Mouse (Mus musculus) midbrain, embryonic 16.5 days (tissue): ENCODE measurements around the gene Rab3a. TPM values are rescaled to one million over a fixed set of nuclear protein-coding genes. Genes with fewer than 3 reads are reported as not detected.

Experiments
- ATAC-seq: fragments of 200-750 bp; cut with Nextera tagmentation; 2 replicates; pipeline ENCODE4 v1.8.0; 2017; ENCODE audit warnings: moderate TSS enrichment
- H3K27ac ChIP-seq: fragments of 300-500 bp; sonication (generic); 2 replicates; pipeline ENCODE4 v1.5.1; 2014; ENCODE audit warnings: mild to moderate bottlenecking, low read length, mixed read lengths
- H3K27me3 ChIP-seq: fragments of 300-500 bp; sonication (generic); 2 replicates; pipeline ENCODE4 v1.6.1; 2014; ENCODE audit warnings: low read depth, low read length, mixed read lengths; ENCODE audit not compliant: control insufficient read depth, insufficient read depth
- H3K36me3 ChIP-seq: fragments of 300-500 bp; sonication (generic); 2 replicates; pipeline ENCODE4 v1.6.1; 2014; ENCODE audit warnings: mild to moderate bottlenecking, low read length, moderate library complexity, mixed read lengths; ENCODE audit not compliant: control insufficient read depth, insufficient read depth
- H3K4me1 ChIP-seq: fragments of 300-500 bp; sonication (generic); 2 replicates; pipeline ENCODE4 v1.6.1; 2014; ENCODE audit warnings: mild to moderate bottlenecking, low read length, mixed read lengths; ENCODE audit not compliant: control insufficient read depth, insufficient read depth
- H3K4me2 ChIP-seq: fragments of 300-500 bp; sonication (generic); 2 replicates; pipeline ENCODE4 v1.6.1; 2014; ENCODE audit warnings: mild to moderate bottlenecking, low read length, mixed read lengths
- H3K4me3 ChIP-seq: fragments of 300-500 bp; sonication (generic); 2 replicates; pipeline ENCODE4 v1.5.1; 2014; ENCODE audit warnings: low read depth, mild to moderate bottlenecking, low read length, moderate library complexity, mixed read lengths
- H3K9ac ChIP-seq: fragments of 300-500 bp; sonication (generic); 2 replicates; pipeline ENCODE4 v1.6.1; 2014; ENCODE audit warnings: low read depth, low read length, mixed read lengths
- H3K9me3 ChIP-seq: fragments of 300-500 bp; sonication (generic); replicated peaks from 2 replicates; pipeline ENCODE4 v1.6.1; 2014; ENCODE audit warnings: mild to moderate bottlenecking, low read length, mixed read lengths; ENCODE audit not compliant: control insufficient read depth, poor library complexity, severe bottlenecking
- WGBS: fragments of 180-500 bp; shearing (Covaris S2); extraction: QIAGEN DNeasy Blood & Tissue Kit; methylation state at CpG from one replicate; pipeline ENCODE4 v1.1.7; 2014; 5-methylcytosine and 5-hydroxymethylcytosine counted together
- microRNA-seq: library from miRNA; unstranded; fragments of <30 nt; microRNA quantifications from one replicate; pipeline ENCODE4, GENCODE M21; 2017
- polyA plus RNA-seq: library from polyadenylated mRNA; unstranded; fragments of >200 nt; fragmentation: Nextera tagmentation; extraction: Ambion mirVana; gene quantifications from 2 replicates; pipeline ENCODE4 v1.2.1, GENCODE M21; 2015

The Rab3a gene
- polyA plus RNA-seq, 1 experiment from 2014 or later = 573 TPM

DNA sequence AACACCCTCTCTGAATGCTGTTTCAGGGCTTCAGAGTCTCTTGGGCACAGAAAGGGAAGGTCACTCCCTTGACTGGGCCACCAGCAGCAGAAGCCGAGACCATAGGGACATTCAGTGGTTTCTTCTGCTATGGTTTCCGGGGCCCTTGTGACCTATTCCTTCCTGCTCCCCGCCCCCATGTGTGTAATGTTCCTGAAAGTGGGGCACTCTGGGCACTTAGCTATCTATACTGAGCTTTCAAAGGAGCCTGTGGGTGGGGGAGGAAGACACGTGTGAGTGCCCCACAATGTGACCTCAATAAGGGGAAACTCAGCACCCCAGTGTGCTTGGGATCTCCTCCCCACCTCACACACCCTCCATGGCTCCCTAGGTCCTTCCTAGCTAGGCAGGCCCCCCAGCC lies 52.1 kb downstream of the Rab3a start:
- Histone ChIP-seq H3K27me3 (peaks cover 24% of the 10 kb centered on the region), H3K4me2 (no peak overlapping the region), H3K4me1 (peaks cover 10% of the 10 kb centered on the region)

DNA sequence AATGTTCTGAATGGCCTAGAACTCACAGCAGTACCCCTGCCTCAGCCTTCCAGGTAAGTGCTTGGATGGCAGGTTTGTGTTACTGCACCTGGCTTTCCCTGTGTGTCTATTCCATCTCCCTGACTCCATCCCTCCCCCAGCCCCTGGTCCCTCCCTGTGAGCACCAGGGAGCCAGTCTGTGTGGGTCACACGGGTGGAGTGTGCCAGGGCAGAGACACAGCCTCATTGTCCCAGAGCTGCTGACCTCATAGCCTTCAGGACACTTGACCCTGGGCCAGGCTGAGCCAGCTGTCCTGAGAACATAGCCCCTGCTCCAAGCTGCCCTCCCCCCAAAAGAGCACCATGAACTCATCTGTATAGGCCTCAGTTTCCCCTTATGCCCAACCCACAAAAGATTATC lies 52.8 kb downstream of the Rab3a start:
- H3K4me2 ChIP-seq = no peak overlapping the region
- WGBS = 47% methylated on average over 1 of the region's 1 CpGs
- H3K27me3 ChIP-seq = peaks cover 21% of the 10 kb centered on the region
- peaks cover 10% of the 10 kb centered on the region for H3K4me1 ChIP-seq
- H3K27ac ChIP-seq = no peak overlapping the region
- no peak overlapping the region for H3K4me3 ChIP-seq
- no peak for ATAC-seq
- H3K9ac ChIP-seq = no peak overlapping the region
- H3K36me3 ChIP-seq = no peaks in the 10 kb centered on the region
- H3K9me3 ChIP-seq = no peaks in the 10 kb centered on the region

More for the DNA sequence above, 52.1 kb downstream of the Rab3a start:
- Histone ChIP-seq H3K9me3 (no peaks in the 10 kb centered on the region), H3K4me3 (no peak overlapping the region), H3K36me3 (no peaks in the 10 kb centered on the region), H3K9ac (no peak overlapping the region), H3K27ac (no peak overlapping the region)
- ATAC-seq = no peak
- 83% methylated on average over 4 of the region's 4 CpGs for WGBS

DNA sequence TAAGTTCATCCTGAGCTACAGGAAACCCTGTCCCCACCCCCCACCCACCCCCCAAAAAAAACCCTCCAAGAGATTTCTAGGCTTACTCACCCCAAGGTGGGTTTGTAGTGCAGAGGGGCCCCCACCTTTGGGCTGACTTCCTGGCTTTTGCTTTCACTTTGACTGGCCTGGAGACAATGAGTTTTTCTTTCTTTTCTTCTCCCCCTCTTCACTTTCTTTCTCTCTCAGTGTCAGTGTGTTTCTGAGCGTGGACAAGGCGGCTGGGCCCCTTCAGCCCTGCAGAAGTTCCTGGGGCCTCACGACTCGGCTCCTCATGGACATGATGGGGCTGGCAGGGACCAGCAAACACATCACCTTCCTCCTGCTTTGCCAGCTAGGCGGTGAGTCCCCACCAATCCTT lies 53.8 kb downstream of the Rab3a start, which contains the start of gene Il12rb1:
Gene Il12rb1, plus strand, starts transcription at position 211 of the 400 bp plus-strand sequence.
- peaks cover 19% of the 10 kb centered on the region for H3K27me3 ChIP-seq
- H3K36me3 ChIP-seq = no peaks in the 10 kb centered on the region
- no peak within 1 kb of the TSS for H3K4me3 ChIP-seq
- no peak within 1 kb of the TSS for H3K9ac ChIP-seq
- H3K9me3 ChIP-seq = no peaks in the 10 kb centered on the region
- H3K4me2 ChIP-seq = no peak within 1 kb of the TSS
- no peak within 1 kb of the TSS for H3K27ac ChIP-seq
- 54% methylated on average over 5 of the region's 5 CpGs for WGBS
- ATAC-seq = no peak
- peaks cover 10% of the 10 kb centered on the region for H3K4me1 ChIP-seq

Small RNA genes lying within 50 kb of the gene (microRNA-seq; reads per million reads assigned to microRNA genes)
- gene Mir7240 = 1.2 reads per million

Other genes with a start within 250 kb of the Rab3a start
- 163 and 185 TPM in 2 replicates for gene Rex1bd, start 247.9 kb upstream of the Rab3a start, polyA plus RNA-seq
- 584 and 621 TPM in 2 replicates for gene Uba52, start 243.9 kb upstream of the Rab3a start, polyA plus RNA-seq
- gene Fkbp8, start 227.0 kb upstream of the Rab3a start, polyA plus RNA-seq = 406 and 425 TPM in 2 replicates
- gene Kxd1, start 226.7 kb upstream of the Rab3a start, polyA plus RNA-seq = 43.1 and 43.3 TPM in 2 replicates
- gene Ell, start 215.2 kb upstream of the Rab3a start, polyA plus RNA-seq = 16.7 and 19.2 TPM in 2 replicates
- gene Isyna1, start 160.3 kb upstream of the Rab3a start, polyA plus RNA-seq = 155 and 171 TPM in 2 replicates
- 151 and 173 TPM in 2 replicates for gene Ssbp4, start 145.8 kb upstream of the Rab3a start, polyA plus RNA-seq
- gene Lrrc25, start 138.5 kb upstream of the Rab3a start, polyA plus RNA-seq = 0.64 and 0.97 TPM in 2 replicates
- gene Gdf15, start 122.2 kb upstream of the Rab3a start, polyA plus RNA-seq = 0.35 and 0.39 TPM in 2 replicates
- 67.2 and 69.7 TPM in 2 replicates for gene Pgpep1, start 94.3 kb upstream of the Rab3a start, polyA plus RNA-seq
- 137 and 143 TPM in 2 replicates for gene Lsm4, start 81.4 kb upstream of the Rab3a start, polyA plus RNA-seq
- gene Jund, start 55.7 kb upstream of the Rab3a start, polyA plus RNA-seq = 60.4 and 67.9 TPM in 2 replicates
- 0.06 TPM in 1 of 2 replicates, not detected in the other for gene Iqcn, start 51.2 kb upstream of the Rab3a start, polyA plus RNA-seq
- not detected in 2 replicates for gene Gm3336, start 36.1 kb upstream of the Rab3a start, polyA plus RNA-seq
- gene Pde4c, start 31.0 kb upstream of the Rab3a start, polyA plus RNA-seq = 0.11 and 0.23 TPM in 2 replicates
- gene Mpv17l2, start 6.3 kb downstream of the Rab3a start, polyA plus RNA-seq = 34.8 and 35.7 TPM in 2 replicates
- 107 and 112 TPM in 2 replicates for gene Pik3r2, start 22.0 kb downstream of the Rab3a start, polyA plus RNA-seq
- gene Mast3, start 50.4 kb downstream of the Rab3a start, polyA plus RNA-seq = 21.1 and 23.2 TPM in 2 replicates
- gene Il12rb1, start 53.8 kb downstream of the Rab3a start, polyA plus RNA-seq = 0.08 and 0.19 TPM in 2 replicates
- gene Arrdc2, start 85.0 kb downstream of the Rab3a start, polyA plus RNA-seq = 6.7 and 8.1 TPM in 2 replicates
- 15.4 and 16.1 TPM in 2 replicates for gene Kcnn1, start 108.6 kb downstream of the Rab3a start, polyA plus RNA-seq
- 167 and 182 TPM in 2 replicates for gene Ccdc124, start 119.3 kb downstream of the Rab3a start, polyA plus RNA-seq
- gene Slc5a5, start 138.1 kb downstream of the Rab3a start, polyA plus RNA-seq = 1.7 and 1.9 TPM in 2 replicates
- gene Rpl18a, start 142.7 kb downstream of the Rab3a start, polyA plus RNA-seq = 1,781 and 1,796 TPM in 2 replicates
- gene Map1s, start 151.3 kb downstream of the Rab3a start, polyA plus RNA-seq = 59.7 and 65.0 TPM in 2 replicates